Mouse (Mus musculus): ENCODE results near the gene Gm44965. TPM values are rescaled to one million over a fixed set of nuclear protein-coding genes. Genes with fewer than 3 reads are reported as not detected.

Gm44965 gene
- polyA plus RNA-seq, 1 experiment, result not detected

DNA sequence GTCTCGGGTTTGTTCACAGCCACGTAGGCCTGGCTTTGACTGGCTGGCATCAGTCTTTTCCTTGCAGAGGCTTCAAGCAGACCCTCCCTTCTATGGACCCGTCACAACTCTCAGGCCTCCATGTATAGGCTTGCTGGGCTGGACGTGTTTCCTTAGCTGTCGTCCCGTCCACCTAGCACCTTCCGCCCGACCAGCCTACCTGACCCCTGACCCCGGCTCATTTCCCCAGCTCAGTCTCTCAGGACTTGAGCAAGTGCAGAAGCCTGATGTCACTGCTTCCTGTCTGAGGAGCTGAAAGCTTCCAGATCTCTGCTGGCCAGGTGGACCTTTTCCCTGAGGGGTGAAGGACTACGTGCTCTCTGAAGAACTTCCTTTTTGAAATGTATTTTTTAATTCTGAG lies 20.5 kb upstream of the Gm44965 start:
- no peak overlapping the region for H3K4me3 ChIP-seq (replicated peaks; ENCODE audit: extremely low read depth, low read depth, low read length)
- peaks cover 2% of the 10 kb centered on the region; the same call in 1 of the 2 replicates for H3K4me1 ChIP-seq (ENCODE audit: control insufficient read depth, insufficient read depth, low read length)
- no peak for DNase-seq
- TF ChIP-seq POLR2A (IDR thresholded peaks at IDR 0.05; ENCODE audit: borderline replicate concordance, extremely low read depth, low read depth, low read length) (no peak), CTCF (IDR thresholded peaks at IDR 0.05; ENCODE audit: insufficient read depth, low read length) (no peak)
- 36% methylated on average over 10 of the region's 10 CpGs for WGBS

DNA sequence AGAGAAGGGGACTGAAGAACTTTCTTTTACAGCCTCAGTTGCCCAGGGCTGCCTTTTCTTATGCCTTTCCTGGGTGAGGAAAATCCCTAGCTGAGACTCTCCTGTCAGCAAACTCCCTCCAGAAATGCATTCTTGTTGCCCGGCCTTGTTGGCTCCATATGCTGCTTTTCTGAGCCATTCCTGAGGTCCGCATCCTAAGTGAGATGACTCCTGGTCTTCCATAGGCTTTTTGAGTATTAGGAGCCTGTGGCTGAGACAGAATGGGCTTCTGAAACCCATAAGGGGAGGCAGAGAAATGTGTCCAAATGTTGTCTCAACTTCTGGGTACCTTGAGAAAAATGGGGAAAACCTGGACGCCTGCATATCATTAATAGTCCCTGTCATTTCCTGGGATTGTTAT lies 19.8 kb upstream of the Gm44965 start:
- no peak for TF ChIP-seq CTCF (IDR thresholded peaks at IDR 0.05; ENCODE audit: insufficient read depth, low read length)
- TF ChIP-seq POLR2A (IDR thresholded peaks at IDR 0.05; ENCODE audit: borderline replicate concordance, extremely low read depth, low read depth, low read length), result no peak
- 69% methylated on average over 3 of the region's 3 CpGs for WGBS
- no peaks in the 10 kb centered on the region for H3K4me1 ChIP-seq (ENCODE audit: control insufficient read depth, insufficient read depth, low read length)
- H3K4me3 ChIP-seq (replicated peaks; ENCODE audit: extremely low read depth, low read depth, low read length), result no peak overlapping the region
- no peak for DNase-seq

DNA sequence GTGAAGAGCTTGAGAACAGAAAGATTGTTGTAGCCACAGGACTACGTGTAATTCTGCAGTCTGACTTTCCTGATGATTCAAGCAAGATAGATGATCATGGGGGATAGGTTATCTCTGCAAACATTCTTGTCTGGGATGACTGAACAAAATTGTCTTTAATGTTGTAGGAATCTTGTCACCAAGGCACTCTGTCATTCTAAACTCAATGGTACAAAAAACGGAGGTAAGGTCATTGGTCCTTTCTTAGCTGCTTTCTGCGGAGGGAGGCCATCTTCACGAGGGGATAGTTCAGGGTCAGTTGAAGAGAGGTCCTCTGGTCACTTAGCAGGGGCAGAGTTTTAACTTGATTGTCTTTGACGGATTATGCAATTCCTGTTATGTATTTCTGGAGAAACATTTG lies 15.0 kb upstream of the Gm44965 start:
- Histone ChIP-seq H3K4me1 (ENCODE audit: control insufficient read depth, insufficient read depth, low read length) (no peaks in the 10 kb centered on the region), H3K4me3 (replicated peaks; ENCODE audit: extremely low read depth, low read depth, low read length) (no peak overlapping the region)
- TF ChIP-seq CTCF (IDR thresholded peaks at IDR 0.05; ENCODE audit: insufficient read depth, low read length), result no peak
- TF ChIP-seq POLR2A (IDR thresholded peaks at IDR 0.05; ENCODE audit: borderline replicate concordance, extremely low read depth, low read depth, low read length), result no peak
- no peak for DNase-seq
- WGBS, result 27% methylated on average over 5 of the region's 5 CpGs

DNA sequence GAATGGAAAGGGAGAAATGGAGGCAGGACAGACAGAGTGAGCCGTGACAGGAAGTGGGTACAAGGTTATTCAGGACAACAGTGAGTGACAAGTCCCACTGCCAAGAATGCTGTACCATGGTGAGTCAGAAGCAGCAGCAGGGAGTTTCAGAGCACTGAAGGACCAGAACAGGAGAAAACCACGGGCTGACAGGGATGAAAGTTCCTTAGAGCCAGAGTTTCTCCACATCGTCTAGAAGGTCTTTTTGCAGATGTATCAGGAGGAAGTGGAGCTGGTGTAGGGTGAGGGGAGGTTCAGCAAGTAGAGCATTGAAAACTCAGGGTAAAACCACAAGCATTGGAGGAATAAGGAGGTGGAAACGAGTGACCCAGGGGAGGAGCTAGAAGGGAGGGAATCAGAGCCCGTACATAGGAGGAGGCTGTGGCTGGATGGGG lies 14.5 kb upstream of the Gm44965 start:
- Histone ChIP-seq H3K4me1 (ENCODE audit: control insufficient read depth, insufficient read depth, low read length) (no peaks in the 10 kb centered on the region), H3K4me3 (replicated peaks; ENCODE audit: extremely low read depth, low read depth, low read length) (no peak overlapping the region)
- DNase-seq, result no peak
- no peak for TF ChIP-seq POLR2A (IDR thresholded peaks at IDR 0.05; ENCODE audit: borderline replicate concordance, extremely low read depth, low read depth, low read length)
- no peak for TF ChIP-seq CTCF (IDR thresholded peaks at IDR 0.05; ENCODE audit: insufficient read depth, low read length)
- WGBS, result 12% methylated on average over 5 of the region's 5 CpGs

DNA sequence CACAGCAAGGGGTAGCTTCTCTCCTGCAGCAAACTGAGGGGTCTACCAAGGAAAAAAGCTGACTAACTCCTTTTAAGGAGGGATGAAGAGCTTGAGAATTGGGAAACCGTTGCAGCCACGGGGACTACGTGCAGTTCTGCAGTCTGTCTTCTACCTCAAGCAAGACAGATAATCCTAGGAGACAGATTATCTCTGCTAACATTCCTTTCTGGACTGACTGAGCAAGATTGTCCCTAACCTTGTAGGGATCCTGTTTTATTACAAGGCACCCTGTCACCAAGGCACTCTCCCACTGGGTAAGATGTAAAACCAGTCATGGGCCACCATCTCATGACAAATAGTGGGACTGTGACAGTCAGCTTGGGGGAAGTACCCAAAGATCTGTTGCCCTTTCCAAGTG lies 12.5 kb upstream of the Gm44965 start:
- H3K4me1 ChIP-seq (ENCODE audit: control insufficient read depth, insufficient read depth, low read length), result no peaks in the 10 kb centered on the region
- no peak overlapping the region for H3K4me3 ChIP-seq (replicated peaks; ENCODE audit: extremely low read depth, low read depth, low read length)

DNA sequence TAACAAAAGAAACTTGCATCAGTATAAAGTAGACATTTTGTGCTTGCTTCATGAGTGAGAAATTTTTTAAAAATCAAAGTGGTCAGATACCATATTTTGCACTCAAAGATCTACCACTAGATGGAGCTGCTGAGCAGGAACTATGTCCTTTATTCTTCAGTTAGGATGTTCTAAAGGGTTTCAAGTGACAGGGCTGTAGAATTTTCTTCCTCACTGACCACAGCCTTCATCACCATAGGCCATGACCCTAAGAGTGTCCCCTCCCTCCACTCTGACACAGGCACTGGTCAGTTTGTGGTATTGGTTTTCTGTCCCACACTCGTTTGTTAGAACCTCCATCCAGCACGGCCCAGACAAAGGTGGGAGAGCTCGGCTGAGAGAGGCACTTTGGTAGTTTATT lies 11.7 kb upstream of the Gm44965 start:
- TF ChIP-seq CTCF (IDR thresholded peaks at IDR 0.05; ENCODE audit: insufficient read depth, low read length) (no peak), POLR2A (IDR thresholded peaks at IDR 0.05; ENCODE audit: borderline replicate concordance, extremely low read depth, low read depth, low read length) (no peak)
- Histone ChIP-seq H3K4me1 (ENCODE audit: control insufficient read depth, insufficient read depth, low read length) (no peaks in the 10 kb centered on the region), H3K4me3 (replicated peaks; ENCODE audit: extremely low read depth, low read depth, low read length) (no peak overlapping the region)
- WGBS, result 75% methylated on average over 3 of the region's 3 CpGs
- no peak for DNase-seq

More for the DNA sequence above, 12.5 kb upstream of the Gm44965 start:
- TF ChIP-seq POLR2A (IDR thresholded peaks at IDR 0.05; ENCODE audit: borderline replicate concordance, extremely low read depth, low read depth, low read length), result no peak
- no peak for TF ChIP-seq CTCF (IDR thresholded peaks at IDR 0.05; ENCODE audit: insufficient read depth, low read length)
- 41% methylated on average over 3 of the region's 3 CpGs for WGBS
- no peak for DNase-seq

DNA sequence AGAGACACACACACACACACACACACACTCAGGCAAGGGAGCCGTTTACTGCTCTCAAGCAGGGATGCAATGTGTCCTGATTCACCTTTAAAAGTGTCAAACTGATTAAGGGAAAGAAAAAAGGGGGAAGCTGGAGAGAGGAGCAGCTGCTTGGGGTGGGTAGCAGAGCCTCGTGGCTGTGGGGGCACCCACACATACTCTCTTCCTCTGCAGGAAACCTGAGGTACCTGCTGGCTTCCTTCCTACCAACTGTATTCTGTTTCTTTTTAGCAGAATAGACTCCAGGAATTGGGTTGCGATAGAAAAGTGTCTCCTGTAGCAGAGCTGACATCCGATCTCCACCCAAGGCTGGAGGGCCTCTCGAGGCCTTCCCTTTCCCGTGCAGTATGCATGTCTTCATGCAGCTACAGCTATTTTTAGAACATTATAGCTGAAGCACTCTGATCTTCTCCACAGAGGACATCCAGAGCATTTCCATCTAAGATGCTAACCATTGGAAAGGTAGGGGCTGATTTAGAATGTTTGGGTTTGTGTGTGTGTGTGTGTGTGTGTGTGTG lies 4.5 kb upstream of the Gm44965 start, which contains the start of gene Gm45021:
Gene Gm45021 (plus strand): TSS at position 417 of the 557 bp plus-strand sequence.
- 17% methylated on average over 6 of the region's 6 CpGs for WGBS
- no peak for TF ChIP-seq CTCF (IDR thresholded peaks at IDR 0.05; ENCODE audit: insufficient read depth, low read length)
- TF ChIP-seq POLR2A (IDR thresholded peaks at IDR 0.05; ENCODE audit: borderline replicate concordance, extremely low read depth, low read depth, low read length), result no peak
- no peak for DNase-seq
- no peak within 1 kb of the TSS for H3K4me3 ChIP-seq (replicated peaks; ENCODE audit: extremely low read depth, low read depth, low read length)
- H3K4me1 ChIP-seq (ENCODE audit: control insufficient read depth, insufficient read depth, low read length), result no peaks in the 10 kb centered on the region

DNA sequence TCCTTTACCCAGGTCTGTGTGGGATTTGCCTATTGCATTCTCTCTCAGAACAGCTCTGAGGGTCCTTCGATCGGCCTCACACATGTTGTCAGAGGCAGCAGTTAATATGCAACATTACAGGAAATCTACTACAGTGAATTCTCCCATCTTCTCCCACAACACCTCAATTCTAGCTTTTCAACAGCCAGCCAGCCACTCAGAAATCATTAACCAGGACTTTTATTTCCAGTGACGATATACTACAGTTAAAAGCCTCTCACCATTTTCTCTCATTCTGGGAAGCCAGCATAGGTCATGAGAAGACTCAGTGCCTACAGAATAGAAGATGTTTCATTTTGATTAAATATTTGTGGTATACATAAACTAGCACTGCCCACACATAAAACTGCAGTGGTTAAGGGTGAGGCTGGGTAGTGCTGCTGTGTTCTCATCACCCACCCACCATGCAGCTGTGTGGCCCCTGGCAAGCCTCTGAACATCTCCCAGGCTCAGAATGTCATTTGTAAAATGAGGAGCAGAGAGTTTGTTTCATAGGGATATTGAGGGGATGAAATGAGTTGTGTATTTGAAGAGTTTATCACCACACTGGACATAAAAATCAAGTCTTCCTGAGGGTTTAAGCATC lies 2.4 kb upstream of the Gm44965 start:
- Histone ChIP-seq H3K4me3 (replicated peaks; ENCODE audit: extremely low read depth, low read depth, low read length) (no peak overlapping the region), H3K4me1 (ENCODE audit: control insufficient read depth, insufficient read depth, low read length) (0 out of 2 replicates have a peak, but pooled peaks cover 3% of the 10 kb centered on the region)
- no peak for TF ChIP-seq POLR2A (IDR thresholded peaks at IDR 0.05; ENCODE audit: borderline replicate concordance, extremely low read depth, low read depth, low read length)
- no peak for DNase-seq
- 82% methylated on average over 3 of the region's 3 CpGs for WGBS

DNA sequence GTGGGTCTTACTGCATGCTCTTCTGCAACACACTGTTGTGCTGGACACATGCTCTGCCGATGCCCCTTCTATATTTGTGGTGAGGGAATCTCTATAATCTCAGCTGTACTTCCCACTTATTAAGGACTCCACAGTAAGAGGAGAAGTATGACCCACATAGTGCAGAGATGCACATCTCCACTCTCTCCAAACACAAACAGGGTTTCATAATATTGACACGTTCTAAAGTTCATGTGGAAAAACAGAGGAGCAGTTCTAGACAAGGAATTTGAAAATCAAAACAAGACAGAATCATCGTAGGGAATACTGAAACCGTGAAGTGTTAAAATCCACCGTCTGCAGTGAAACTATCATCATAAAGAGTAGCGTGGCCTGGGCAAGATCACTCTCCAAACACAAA lies 1.9 kb upstream of the Gm44965 start:
- H3K4me3 ChIP-seq (replicated peaks; ENCODE audit: extremely low read depth, low read depth, low read length), result no peak overlapping the region
- no peak for DNase-seq
- 81% methylated on average over 6 of the region's 6 CpGs for WGBS
- TF ChIP-seq POLR2A (IDR thresholded peaks at IDR 0.05; ENCODE audit: borderline replicate concordance, extremely low read depth, low read depth, low read length) (no peak), CTCF (IDR thresholded peaks at IDR 0.05; ENCODE audit: insufficient read depth, low read length) (no peak)
- H3K4me1 ChIP-seq (ENCODE audit: control insufficient read depth, insufficient read depth, low read length), result 0 out of 2 replicates have a peak, but pooled peaks cover 3% of the 10 kb centered on the region
